Mouse (Mus musculus): ENCODE results near the gene Rims3. TPM values are rescaled to one million over a fixed set of nuclear protein-coding genes. Genes with fewer than 3 reads are reported as not detected.

The Rims3 gene
- polyA plus RNA-seq, 1 experiment from 2014 or later: 10.7 TPM

DNA sequence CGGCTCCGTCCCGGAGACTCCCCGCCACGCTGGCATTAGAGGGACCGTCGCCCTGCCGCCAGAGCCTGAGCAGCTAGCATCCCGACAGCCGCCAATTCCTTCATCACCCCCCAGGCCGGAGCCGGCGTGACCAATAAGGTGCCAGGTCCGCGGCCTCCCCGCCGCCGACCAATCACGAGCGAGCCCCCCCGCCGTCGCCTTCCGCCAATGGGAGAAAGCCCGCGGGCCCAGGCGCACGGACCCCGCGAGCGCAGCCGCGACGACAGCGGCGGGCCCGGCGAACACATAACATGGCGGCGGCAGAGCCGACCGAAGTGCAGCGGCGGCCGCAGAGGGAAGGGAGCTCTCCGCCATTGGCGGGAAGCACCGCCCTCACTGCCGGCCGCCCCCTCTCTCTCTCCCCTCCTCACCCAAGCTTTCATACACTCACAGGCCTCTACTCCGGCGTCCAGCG, 29.5 kb upstream of the Rims3 start:
- Histone ChIP-seq H3K4me1 (peaks cover 14% of the 10 kb centered on the region), H3K4me3 (peak overlapping the region; percentile 73), H3K27ac (replicated peaks) (peak overlapping the region; percentile 100), H3K27me3 (no peaks in the 10 kb centered on the region), H3K4me2 (replicated peaks) (peak overlapping the region; percentile 50), H3K9me3 (no peaks in the 10 kb centered on the region), H3K9ac (replicated peaks) (peak overlapping the region; percentile 99), H3K36me3 (no peaks in the 10 kb centered on the region)
- peak; percentile 96 for ATAC-seq (replicated peaks)
- WGBS: under 1% methylated on average over 44 of the region's 53 CpGs

DNA sequence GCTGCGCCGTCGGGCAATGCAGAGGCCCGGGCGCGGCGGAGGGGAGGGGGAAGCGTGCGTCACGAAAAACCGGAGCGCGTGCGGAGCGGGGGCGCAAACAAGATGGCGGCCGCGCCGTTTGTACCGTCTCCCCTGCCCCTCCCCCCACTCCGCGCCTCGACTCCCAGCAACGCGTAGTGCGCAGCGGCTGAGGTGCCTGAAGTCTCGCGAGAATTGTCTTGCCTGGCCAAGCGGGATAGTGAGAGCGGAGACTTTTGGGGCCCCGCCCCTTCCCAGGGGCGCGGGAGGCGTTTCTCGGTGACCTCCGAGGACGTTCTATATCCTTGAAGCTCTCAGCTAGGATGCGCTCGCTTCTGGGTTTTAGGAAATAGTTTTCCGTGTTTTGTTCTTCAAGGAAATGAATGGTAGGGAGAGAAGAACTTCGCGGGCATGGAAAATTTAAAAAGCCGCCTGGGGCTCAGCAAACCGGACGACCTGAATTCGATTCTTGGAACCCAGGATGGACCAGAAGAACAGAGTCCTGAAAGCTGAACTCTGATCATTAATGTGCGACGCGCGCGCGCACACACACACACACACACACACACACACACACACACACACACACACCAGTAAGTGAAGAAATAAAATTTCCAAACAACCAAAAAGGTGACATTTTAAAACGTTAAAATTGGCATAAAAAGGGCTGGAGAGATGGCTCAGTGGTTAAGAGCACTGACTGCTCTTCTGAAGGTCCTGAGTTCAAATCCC, 28.9 kb upstream of the Rims3 start:
- H3K27ac ChIP-seq (replicated peaks): peak overlapping the region; percentile 100
- H3K4me1 ChIP-seq: peaks cover 14% of the 10 kb centered on the region
- H3K9ac ChIP-seq (replicated peaks): peak overlapping the region; percentile 99
- H3K4me2 ChIP-seq (replicated peaks): peak overlapping the region; percentile 50
- peak overlapping the region; percentile 73 for H3K4me3 ChIP-seq
- H3K36me3 ChIP-seq: no peaks in the 10 kb centered on the region
- ATAC-seq (replicated peaks): peak; percentile 98
- under 1% methylated on average over 51 of the region's 55 CpGs for WGBS
- no peaks in the 10 kb centered on the region for H3K27me3 ChIP-seq
- H3K9me3 ChIP-seq: no peaks in the 10 kb centered on the region

DNA sequence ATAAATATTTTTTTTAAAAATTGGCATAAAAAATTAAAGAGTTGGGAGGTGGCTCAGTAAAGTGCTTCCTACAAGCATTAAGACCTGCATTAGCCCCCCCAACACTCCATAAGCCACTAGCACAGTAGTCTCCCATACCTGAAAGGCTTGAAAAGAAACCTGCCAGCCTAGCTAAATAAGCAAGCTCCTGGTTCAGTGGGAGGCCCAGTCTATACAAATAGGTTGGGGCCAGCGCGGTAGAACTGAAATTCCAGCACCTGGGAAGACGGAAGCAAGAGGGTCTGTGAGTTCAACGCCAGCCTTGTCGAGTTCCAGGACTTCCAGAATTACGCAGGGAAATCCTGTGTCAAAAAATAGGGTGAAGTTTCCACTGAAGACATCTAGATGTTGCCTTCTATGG, 28.2 kb upstream of the Rims3 start:
- no peak overlapping the region for H3K9ac ChIP-seq (replicated peaks)
- no peaks in the 10 kb centered on the region for H3K36me3 ChIP-seq
- peaks cover 14% of the 10 kb centered on the region for H3K4me1 ChIP-seq
- peak overlapping the region; percentile 50; the same call in 1 of the 2 replicates for H3K4me2 ChIP-seq (replicated peaks)
- H3K4me3 ChIP-seq: no peak overlapping the region
- peak overlapping the region; percentile 100; the same call in 1 of the 2 replicates for H3K27ac ChIP-seq (replicated peaks)
- 92% methylated on average over 6 of the region's 6 CpGs for WGBS
- H3K27me3 ChIP-seq: no peaks in the 10 kb centered on the region
- no peaks in the 10 kb centered on the region for H3K9me3 ChIP-seq
- ATAC-seq (replicated peaks): no peak

DNA sequence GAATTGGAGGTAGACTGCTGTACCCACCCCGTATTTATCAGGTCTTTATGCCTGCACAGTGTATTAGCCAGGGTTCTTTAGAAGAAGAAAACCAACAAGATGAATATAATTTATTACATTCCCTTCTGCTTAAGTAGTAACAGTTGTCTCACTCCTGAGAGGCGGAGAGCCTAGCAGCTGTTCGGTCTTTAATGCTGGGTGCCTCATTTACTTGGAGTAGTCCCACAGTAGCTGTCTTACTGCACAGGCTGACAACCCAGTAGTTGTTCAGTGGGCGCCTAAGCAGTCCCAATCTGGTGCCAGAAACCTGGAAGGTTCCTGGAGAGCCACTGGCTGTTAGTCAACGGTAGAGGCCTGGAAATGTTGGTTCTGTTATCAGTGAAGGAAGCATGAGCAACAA, 23.8 kb upstream of the Rims3 start:
- Histone ChIP-seq H3K4me3 (no peak overlapping the region), H3K4me1 (no peaks in the 10 kb centered on the region), H3K4me2 (replicated peaks) (no peak overlapping the region), H3K36me3 (no peaks in the 10 kb centered on the region), H3K9ac (replicated peaks) (no peak overlapping the region), H3K27ac (replicated peaks) (no peak overlapping the region), H3K27me3 (no peaks in the 10 kb centered on the region), H3K9me3 (no peaks in the 10 kb centered on the region)
- no peak for ATAC-seq (replicated peaks)
- 84% methylated on average over 5 of the region's 5 CpGs for WGBS

DNA sequence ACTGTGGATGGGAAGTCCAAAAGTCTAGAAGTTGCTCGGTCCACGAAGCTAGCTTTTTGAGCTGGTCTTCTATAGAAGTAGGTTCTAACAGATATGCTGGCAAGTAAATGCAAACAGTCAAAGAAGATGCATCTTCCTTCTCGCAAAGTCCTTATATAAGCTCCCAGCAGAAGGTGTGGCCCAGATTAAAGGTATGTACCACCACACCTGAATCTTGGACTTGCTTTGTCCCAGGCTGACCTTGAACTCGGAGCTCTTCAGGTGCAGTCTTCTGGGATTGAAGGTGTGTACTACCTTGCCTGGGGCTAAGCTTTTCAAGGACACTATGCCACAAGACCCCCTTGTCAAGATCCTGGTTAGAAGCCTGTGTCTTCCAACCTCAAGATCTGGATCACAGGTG, 23.1 kb upstream of the Rims3 start, which contains the start of gene Nfyc:
Nfyc (minus strand) TSS at position 101 of the 400 bp plus-strand sequence.
- Histone ChIP-seq H3K27me3 (no peaks in the 10 kb centered on the region), H3K36me3 (no peaks in the 10 kb centered on the region), H3K4me3 (no peak within 1 kb of the TSS), H3K9ac (replicated peaks) (no peak within 1 kb of the TSS), H3K4me2 (replicated peaks) (no peak within 1 kb of the TSS), H3K27ac (replicated peaks) (no peak within 1 kb of the TSS), H3K4me1 (no peaks in the 10 kb centered on the region), H3K9me3 (no peaks in the 10 kb centered on the region)
- 87% methylated on average over 4 of the region's 4 CpGs for WGBS
- ATAC-seq (replicated peaks): no peak

DNA sequence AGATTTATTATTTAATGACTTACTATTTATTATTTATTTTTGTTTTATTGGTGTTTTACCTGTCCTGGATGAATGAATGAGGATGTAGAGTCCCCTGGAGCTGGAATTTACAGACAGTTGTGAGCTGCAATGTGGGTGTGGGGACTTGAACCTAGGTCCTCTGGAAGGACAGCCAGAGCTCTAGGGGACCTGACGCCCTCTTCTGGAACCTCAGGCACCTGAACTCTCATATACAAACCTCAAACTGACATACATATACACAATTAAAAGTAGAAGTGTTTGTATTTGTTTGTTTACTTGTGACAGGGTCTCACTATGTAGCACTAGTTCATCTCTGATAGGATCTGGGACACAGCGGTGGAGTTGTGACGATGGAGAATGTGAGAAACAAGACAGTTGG, 13.3 kb upstream of the Rims3 start:
- no peak overlapping the region for H3K4me2 ChIP-seq (replicated peaks)
- no peak overlapping the region for H3K27ac ChIP-seq (replicated peaks)
- no peaks in the 10 kb centered on the region for H3K36me3 ChIP-seq
- H3K9me3 ChIP-seq: no peaks in the 10 kb centered on the region
- WGBS: 89% methylated on average over 3 of the region's 3 CpGs
- no peak overlapping the region for H3K4me3 ChIP-seq
- H3K27me3 ChIP-seq: no peaks in the 10 kb centered on the region
- H3K9ac ChIP-seq (replicated peaks): no peak overlapping the region
- ATAC-seq (replicated peaks): no peak
- H3K4me1 ChIP-seq: no peaks in the 10 kb centered on the region

DNA sequence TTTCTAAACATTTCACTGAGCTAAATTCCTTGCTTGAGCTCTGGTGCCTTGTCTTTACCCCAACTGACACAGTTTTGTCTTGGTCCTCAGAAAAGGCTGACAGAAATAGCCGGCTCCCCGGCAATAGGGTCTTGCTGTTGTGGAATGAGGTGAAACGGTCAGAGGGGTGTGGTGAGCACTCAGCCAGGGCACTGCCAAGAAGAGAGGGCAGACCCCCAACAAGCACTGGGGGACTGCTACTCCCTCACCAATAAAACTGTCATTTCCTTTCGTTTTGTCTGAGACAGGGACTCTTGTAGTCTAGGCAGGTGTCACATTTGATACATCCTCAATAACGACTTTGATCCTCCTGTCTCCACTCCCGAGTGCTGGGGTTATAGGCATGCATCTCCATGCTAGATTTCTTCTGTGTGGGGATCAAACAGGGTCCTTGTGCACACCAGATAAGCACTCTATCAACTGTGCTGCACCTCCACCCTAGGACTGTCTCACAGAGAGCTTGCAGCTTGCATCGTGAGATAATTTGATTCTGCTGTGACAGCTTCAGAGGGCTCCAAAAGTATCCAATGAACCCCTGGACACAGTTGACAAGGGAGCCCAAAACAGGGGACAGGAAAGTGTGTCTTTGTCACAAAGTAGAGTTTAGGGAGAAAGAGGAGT, 10.1 kb upstream of the Rims3 start:
- H3K4me2 ChIP-seq (replicated peaks): no peak overlapping the region
- H3K4me1 ChIP-seq: 0 out of 2 replicates have a peak, but pooled peaks cover 1% of the 10 kb centered on the region
- no peaks in the 10 kb centered on the region for H3K36me3 ChIP-seq
- no peak overlapping the region for H3K4me3 ChIP-seq
- no peak overlapping the region for H3K27ac ChIP-seq (replicated peaks)
- no peaks in the 10 kb centered on the region for H3K27me3 ChIP-seq
- ATAC-seq (replicated peaks): no peak
- H3K9ac ChIP-seq (replicated peaks): no peak overlapping the region
- 66% methylated on average over 7 of the region's 7 CpGs for WGBS
- H3K9me3 ChIP-seq: no peaks in the 10 kb centered on the region

DNA sequence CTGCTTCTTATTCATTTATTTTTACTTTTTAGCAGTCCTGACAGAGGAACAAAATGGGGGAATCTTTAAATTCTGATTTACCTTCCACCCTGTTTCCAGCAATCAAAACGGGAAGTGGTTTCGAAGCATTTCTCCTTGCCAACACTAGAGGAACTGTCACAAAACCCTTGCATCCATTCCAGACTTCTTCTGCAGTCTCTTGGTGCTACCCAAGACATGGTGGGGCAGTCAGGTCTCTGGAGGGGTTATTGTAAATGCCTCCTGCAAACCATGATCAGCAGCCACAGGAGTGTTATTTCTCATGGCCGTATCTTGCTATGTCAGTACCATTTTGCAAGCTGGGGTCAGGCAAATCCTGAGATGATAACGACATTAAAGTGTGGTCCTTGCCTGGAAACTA, 9.5 kb upstream of the Rims3 start:
- Histone ChIP-seq H3K27me3 (no peaks in the 10 kb centered on the region), H3K36me3 (no peaks in the 10 kb centered on the region), H3K27ac (replicated peaks) (no peak overlapping the region), H3K4me2 (replicated peaks) (no peak overlapping the region), H3K4me3 (no peak overlapping the region), H3K9me3 (no peaks in the 10 kb centered on the region), H3K4me1 (0 out of 2 replicates have a peak, but pooled peaks cover 5% of the 10 kb centered on the region), H3K9ac (replicated peaks) (no peak overlapping the region)
- no peak for ATAC-seq (replicated peaks)
- WGBS: 82% methylated on average over 4 of the region's 4 CpGs

DNA sequence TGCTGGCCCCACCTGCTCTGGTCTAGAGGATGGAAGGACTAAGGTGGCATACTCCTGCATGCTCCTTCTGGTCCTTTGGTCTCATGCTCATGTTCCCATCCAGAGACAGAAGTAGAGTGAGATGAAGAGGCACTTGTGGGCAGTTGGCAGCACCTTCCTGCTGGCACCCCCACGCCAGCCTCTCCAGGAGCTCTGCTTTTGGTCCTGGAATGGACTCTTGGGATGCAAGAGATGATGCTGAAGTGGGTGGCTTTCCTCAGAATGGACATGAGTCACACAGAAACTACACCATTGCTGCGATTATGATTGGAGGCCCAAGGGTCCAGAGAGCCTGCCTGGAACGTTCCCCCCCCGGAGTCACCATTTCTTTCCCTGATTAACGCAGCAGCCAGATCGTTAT, 5.7 kb upstream of the Rims3 start:
- no peak overlapping the region for H3K4me2 ChIP-seq (replicated peaks)
- no peak overlapping the region for H3K27ac ChIP-seq (replicated peaks)
- H3K27me3 ChIP-seq: no peaks in the 10 kb centered on the region
- 0 out of 2 replicates have a peak, but pooled peaks cover 5% of the 10 kb centered on the region for H3K4me1 ChIP-seq
- no peak for ATAC-seq (replicated peaks)
- H3K9me3 ChIP-seq: no peaks in the 10 kb centered on the region
- no peak overlapping the region for H3K4me3 ChIP-seq
- H3K36me3 ChIP-seq: no peaks in the 10 kb centered on the region
- WGBS: 65% methylated on average over 6 of the region's 6 CpGs
- no peak overlapping the region for H3K9ac ChIP-seq (replicated peaks)

DNA sequence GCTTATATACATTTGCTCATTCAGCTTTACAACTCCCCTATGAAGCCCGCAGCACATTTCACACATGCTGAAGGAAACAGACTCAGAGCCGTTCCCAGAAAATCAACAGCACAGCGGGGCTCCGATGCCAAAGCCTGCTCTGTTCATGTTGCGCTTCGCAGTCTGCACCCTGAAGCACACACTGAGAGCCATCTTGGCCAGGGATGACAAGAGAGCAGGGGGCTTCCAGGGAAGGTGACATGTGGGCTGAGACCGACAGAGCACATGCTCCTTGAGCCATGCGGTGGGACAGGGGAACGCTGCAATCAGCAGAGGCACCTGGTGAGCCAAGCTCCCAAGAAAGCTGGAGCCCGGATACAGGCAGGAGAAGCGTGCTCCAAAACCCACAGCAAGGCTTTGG, 5.2 kb upstream of the Rims3 start:
- 70% methylated on average over 11 of the region's 11 CpGs for WGBS
- no peaks in the 10 kb centered on the region for H3K9me3 ChIP-seq
- no peak overlapping the region for H3K4me3 ChIP-seq
- no peaks in the 10 kb centered on the region for H3K36me3 ChIP-seq
- no peaks in the 10 kb centered on the region for H3K27me3 ChIP-seq
- no peak for ATAC-seq (replicated peaks)
- H3K4me2 ChIP-seq (replicated peaks): no peak overlapping the region
- no peak overlapping the region for H3K9ac ChIP-seq (replicated peaks)
- H3K27ac ChIP-seq (replicated peaks): no peak overlapping the region
- 0 out of 2 replicates have a peak, but pooled peaks cover 5% of the 10 kb centered on the region for H3K4me1 ChIP-seq

DNA sequence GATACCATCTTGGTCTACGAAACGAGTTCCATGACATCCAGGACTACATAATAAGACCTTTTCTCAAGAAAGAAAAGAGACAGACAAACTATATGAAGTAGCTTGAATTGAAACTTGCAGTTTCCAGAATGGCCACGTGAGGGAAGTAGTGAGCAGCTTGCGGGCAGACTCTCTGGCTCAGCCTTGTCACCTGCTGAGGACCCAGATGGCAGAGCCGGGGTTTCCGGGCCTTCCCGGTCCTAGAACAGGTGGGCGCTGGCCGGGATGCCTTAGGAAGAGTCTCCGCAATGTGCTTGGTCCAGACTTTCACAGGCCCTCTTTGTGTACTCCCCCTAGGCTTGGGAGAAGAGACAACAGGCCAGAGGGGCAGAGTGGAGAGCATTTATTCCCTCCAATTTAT, 3.7 kb upstream of the Rims3 start:
- H3K9ac ChIP-seq (replicated peaks): no peak overlapping the region
- no peak overlapping the region for H3K4me3 ChIP-seq
- no peaks in the 10 kb centered on the region for H3K27me3 ChIP-seq
- H3K4me1 ChIP-seq: peaks cover 13% of the 10 kb centered on the region
- 0 out of 2 replicates have a peak, but pooled peaks have one; percentile 32 for ATAC-seq (replicated peaks)
- H3K4me2 ChIP-seq (replicated peaks): no peak overlapping the region
- H3K36me3 ChIP-seq: no peaks in the 10 kb centered on the region
- H3K27ac ChIP-seq (replicated peaks): no peak overlapping the region
- 3% methylated on average over 10 of the region's 10 CpGs for WGBS
- no peaks in the 10 kb centered on the region for H3K9me3 ChIP-seq

DNA sequence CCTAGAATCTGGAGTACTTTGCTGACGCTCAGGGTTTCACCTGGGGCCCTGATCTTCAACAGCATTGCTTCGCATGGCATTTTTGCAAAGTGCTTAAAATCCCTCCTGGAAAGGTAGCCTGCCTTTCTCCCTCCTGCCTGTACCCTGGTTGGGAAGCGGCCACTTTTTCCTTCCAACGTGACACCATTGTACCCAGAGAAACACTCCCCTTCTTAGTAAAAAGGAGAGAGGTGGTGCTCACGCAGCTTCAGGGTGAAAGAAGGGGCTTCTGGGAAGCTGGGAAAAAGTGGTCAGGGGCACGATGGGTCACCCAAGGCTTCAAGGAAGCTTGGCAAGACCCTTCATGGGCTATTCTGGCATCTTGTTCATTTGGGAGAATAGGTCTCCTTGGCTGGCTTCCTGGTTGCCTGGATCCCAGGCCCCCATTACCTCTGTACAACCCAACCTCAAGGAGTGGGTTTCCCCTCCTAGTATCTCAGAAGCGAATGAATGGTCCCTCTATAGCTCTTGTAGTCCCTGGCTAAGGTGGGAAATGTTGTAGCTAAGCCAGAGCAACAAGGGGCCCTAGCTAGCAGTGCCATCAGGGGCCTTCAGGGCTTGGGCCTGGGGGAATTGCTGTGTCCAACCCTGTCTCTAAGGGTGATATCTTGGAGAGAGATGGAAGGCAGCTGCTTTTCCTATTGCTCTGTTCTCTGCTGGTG, 894 bp downstream of the Rims3 start:
- H3K27ac ChIP-seq (replicated peaks): no peak overlapping the region
- peak overlapping the region; percentile 74 for H3K4me2 ChIP-seq (replicated peaks)
- H3K27me3 ChIP-seq: no peaks in the 10 kb centered on the region
- peak overlapping the region; percentile 54 for H3K9ac ChIP-seq (replicated peaks)
- H3K9me3 ChIP-seq: no peaks in the 10 kb centered on the region
- WGBS: 12% methylated on average over 7 of the region's 7 CpGs
- peak overlapping the region; percentile 52 for H3K4me3 ChIP-seq
- H3K36me3 ChIP-seq: no peaks in the 10 kb centered on the region
- peaks cover 16% of the 10 kb centered on the region for H3K4me1 ChIP-seq
- 0 out of 2 replicates have a peak, but pooled peaks have one; percentile 11 for ATAC-seq (replicated peaks)
